Mouse (Mus musculus) brain, embryonic 14.5 days (tissue): Measurements from ENCODE around the gene Diablo. TPM values are rescaled to one million over a fixed set of nuclear protein-coding genes. Genes with fewer than 3 reads are reported as not detected.
"Not testable (repeated sequence)": the region's sequence is repeated elsewhere in the genome, so short reads cannot be mapped to it uniquely, and the experiment has no call there.

Experiments
- DNase-seq: peaks from one replicate; pipeline ENCODE4 v3.0.0-alpha.2; 2011; ENCODE audit warnings: low read depth
- CTCF ChIP-seq: fragments of 200-500 bp; IDR thresholded peaks from 2 replicates; pipeline ENCODE4 v1.5.1; 2012; ENCODE audit warnings: inconsistent platforms, mild to moderate bottlenecking, moderate library complexity, borderline replicate concordance; ENCODE audit not compliant: insufficient read depth, insufficient read length; ENCODE audit errors: extremely low read depth
- POLR2A ChIP-seq: fragments of 200-500 bp; IDR thresholded peaks from 2 replicates; pipeline ENCODE4 v1.6.1; 2012; ENCODE audit warnings: mild to moderate bottlenecking, inconsistent platforms, borderline replicate concordance; ENCODE audit not compliant: poor library complexity, insufficient read depth, insufficient read length, severe bottlenecking; ENCODE audit errors: extremely low read depth
- polyA plus RNA-seq: library from polyadenylated mRNA; depleted of rRNA; stranded (reverse); fragments of >200 nt; gene quantifications from 2 replicates; pipeline ENCODE4 v1.2.3, GENCODE M21; 2012

The Diablo gene
- polyA plus RNA-seq, 1 experiment = 97.2 TPM

- DNase-seq = no peak
- TF ChIP-seq POLR2A = no peak
- no peak for TF ChIP-seq CTCF
These were observed 1.8 kb downstream of the Diablo start for GRCm38 (mm10) chr5:123522166-123522565.

GRCm38 (mm10) chr5:123521621-123522020, 2.4 kb downstream of the Diablo start:
- TF ChIP-seq CTCF (no peak), POLR2A (no peak)
- no peak for DNase-seq

GRCm38 (mm10) chr5:123520666-123521065, 3.3 kb downstream of the Diablo start:
- no peak for TF ChIP-seq CTCF
- no peak for TF ChIP-seq POLR2A
- DNase-seq = no peak

- TF ChIP-seq POLR2A (no peak), CTCF (no peak)
- no peak for DNase-seq
These were observed 9.1 kb downstream of the Diablo start for GRCm38 (mm10) chr5:123514871-123515270.

GRCm38 (mm10) chr5:123512102-123512501, 11.9 kb downstream of the Diablo start:
- DNase-seq = no peak
- TF ChIP-seq CTCF = no peak
- no peak for TF ChIP-seq POLR2A

- DNase-seq = not testable (repeated sequence)
These were observed 12.6 kb downstream of the Diablo start for GRCm38 (mm10) chr5:123511426-123511825.

- DNase-seq = no peak
- TF ChIP-seq POLR2A (no peak), CTCF (no peak)
These were observed 13.8 kb downstream of the Diablo start, which contains the start of gene B3gnt4 for GRCm38 (mm10) chr5:123510160-123510559. Gene B3gnt4, plus strand, starts transcription at chr5:123510460.

- peak; percentile 38 for DNase-seq
These were observed 15.1 kb downstream of the Diablo start for GRCm38 (mm10) chr5:123508921-123509320.

GRCm38 (mm10) chr5:123507936-123508723, 15.8 kb downstream of the Diablo start:
- peak; percentile 97 for DNase-seq
- TF ChIP-seq CTCF = peak; percentile 54
- peak; percentile 44; the same call in 1 of the 2 replicates for TF ChIP-seq POLR2A

More at GRCm38 (mm10) chr5:123508921-123509320, 15.1 kb downstream of the Diablo start:
- TF ChIP-seq POLR2A (no peak), CTCF (no peak)

GRCm38 (mm10) chr5:123501973-123502372, 22.0 kb downstream of the Diablo start:
- DNase-seq = no peak
- TF ChIP-seq POLR2A (no peak), CTCF (no peak)

- TF ChIP-seq POLR2A = no peak
- TF ChIP-seq CTCF = peak; percentile 58; the same call in 1 of the 2 replicates
These were observed 24.3 kb downstream of the Diablo start for GRCm38 (mm10) chr5:123499717-123500116.

GRCm38 (mm10) chr5:123489935-123490334, 34.0 kb downstream of the Diablo start:
- no peak for DNase-seq
- TF ChIP-seq CTCF (no peak), POLR2A (no peak)

More at GRCm38 (mm10) chr5:123499717-123500116, 24.3 kb downstream of the Diablo start:
- peak; percentile 41 for DNase-seq

- DNase-seq = peak; percentile 75
- TF ChIP-seq POLR2A (no peak), CTCF (no peak)
These were observed 34.7 kb downstream of the Diablo start, which contains the start of the genes Lrrc43 and Il31 for GRCm38 (mm10) chr5:123489112-123489785. Gene Lrrc43, plus strand, starts transcription at chr5:123489305. Gene Il31, minus strand, starts transcription at chr5:123489489.

GRCm38 (mm10) chr5:123487659-123488395, 36.1 kb downstream of the Diablo start:
- DNase-seq = no peak
- no peak for TF ChIP-seq POLR2A
- TF ChIP-seq CTCF = no peak
